Mouse (Mus musculus) brain, embryonic 14.5 days (tissue): ENCODE data around the gene Pdzd2.

Experiments used
- CTCF ChIP-seq: fragments of 200-500 bp; IDR thresholded peaks from 2 replicates; pipeline ENCODE4 v1.5.1; 2012; ENCODE audit warnings: inconsistent platforms, mild to moderate bottlenecking, moderate library complexity, borderline replicate concordance; ENCODE audit not compliant: insufficient read depth, insufficient read length; ENCODE audit errors: extremely low read depth
- POLR2A ChIP-seq: fragments of 200-500 bp; IDR thresholded peaks from 2 replicates; pipeline ENCODE4 v1.6.1; 2012; ENCODE audit warnings: mild to moderate bottlenecking, inconsistent platforms, borderline replicate concordance; ENCODE audit not compliant: poor library complexity, insufficient read depth, insufficient read length, severe bottlenecking; ENCODE audit errors: extremely low read depth

DNA sequence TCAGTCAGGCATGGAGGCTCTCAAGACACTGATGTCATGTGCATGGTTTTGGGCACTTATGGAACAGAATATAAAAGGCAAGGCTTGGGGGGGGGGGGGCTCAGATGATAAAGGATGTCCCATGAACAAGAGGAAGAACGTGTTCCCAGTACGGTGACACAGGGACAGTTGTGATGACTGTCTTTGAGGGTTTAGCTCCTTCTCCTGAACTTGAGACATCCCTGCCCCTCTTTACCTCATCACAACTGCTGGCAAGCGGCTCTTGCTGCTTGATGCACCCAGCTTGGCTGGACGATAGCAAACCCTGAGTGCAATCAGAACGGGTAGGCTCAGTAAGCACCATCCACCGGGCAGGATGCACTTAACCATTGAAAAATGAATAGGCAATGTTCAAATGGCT lies 192.9 kb downstream of the Pdzd2 start:
- no peak for TF ChIP-seq CTCF
- no peak for TF ChIP-seq POLR2A
